Mouse (Mus musculus): Measurements from ENCODE around the gene Slc39a11.

DNA sequence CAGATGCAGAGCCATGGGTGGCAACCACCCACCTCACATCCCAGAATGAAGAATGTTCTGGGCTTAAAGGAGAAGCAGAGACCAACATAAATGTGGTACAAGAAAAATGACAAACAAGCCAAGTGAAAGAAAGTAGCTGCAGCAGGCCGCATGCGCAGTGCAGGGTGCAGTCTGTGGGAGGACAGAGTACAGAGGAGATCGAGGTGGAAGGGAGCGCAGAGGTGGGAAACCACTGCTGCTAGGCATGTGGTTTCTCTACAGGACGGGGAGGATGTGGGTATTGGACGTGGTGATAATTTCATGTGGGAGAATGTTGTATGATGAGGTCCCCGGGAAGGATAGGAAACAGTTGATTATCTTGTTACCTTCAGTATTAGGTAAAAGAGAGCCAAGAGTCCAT, 287.3 kb downstream of the Slc39a11 start:
- TF ChIP-seq CTCF (IDR thresholded peaks at IDR 0.05; ENCODE audit: control insufficient read depth, insufficient read depth, low read length) (no peak), POLR2A (IDR thresholded peaks at IDR 0.05; ENCODE audit: borderline replicate concordance, control insufficient read depth, low read depth, low read length) (no peak)
